Mouse (Mus musculus) midbrain, postnatal 0 days (tissue): Measurements from ENCODE around the gene Vars2. TPM values are rescaled to one million over a fixed set of nuclear protein-coding genes. Genes with fewer than 3 reads are reported as not detected.

Source experiments
- ATAC-seq: fragments of 200-750 bp; cut with Nextera tagmentation; 2 replicates; pipeline ENCODE4 v1.8.0; 2017; ENCODE audit warnings: moderate number of reproducible peaks, mild to moderate bottlenecking, moderate TSS enrichment, moderate library complexity; ENCODE audit not compliant: low FRiP score
- DNase-seq: peaks from one replicate; pipeline ENCODE4 v3.0.0-alpha.2; 2015; ENCODE audit warnings: low spot score
- H3K27ac ChIP-seq: fragments of 300-500 bp; sonication (generic); 2 replicates; pipeline ENCODE4 v1.5.1; 2014; ENCODE audit warnings: low read depth, mild to moderate bottlenecking, low read length, mixed read lengths
- H3K27me3 ChIP-seq: fragments of 300-500 bp; sonication (generic); 2 replicates; pipeline ENCODE4 v1.6.1; 2014; ENCODE audit warnings: low read length, control low read depth, mixed read lengths; ENCODE audit not compliant: insufficient read depth
- H3K36me3 ChIP-seq: fragments of 300-500 bp; sonication (generic); 2 replicates; pipeline ENCODE4 v1.6.1; 2014; ENCODE audit warnings: low read length, control low read depth, mixed read lengths; ENCODE audit not compliant: insufficient read depth
- H3K4me1 ChIP-seq: fragments of 300-500 bp; sonication (generic); 2 replicates; pipeline ENCODE4 v1.6.1; 2014; ENCODE audit warnings: mild to moderate bottlenecking, control low read depth, antibody characterized with exemption, low read length, mixed read lengths; ENCODE audit not compliant: insufficient read depth
- H3K4me2 ChIP-seq: fragments of 300-500 bp; sonication (generic); 2 replicates; pipeline ENCODE4 v1.6.1; 2014; ENCODE audit warnings: low read depth, mild to moderate bottlenecking, low read length, mixed read lengths; ENCODE audit not compliant: poor library complexity, severe bottlenecking
- H3K4me3 ChIP-seq: fragments of 300-500 bp; sonication (generic); 2 replicates; pipeline ENCODE4 v1.5.1; 2014; ENCODE audit warnings: low read depth, mild to moderate bottlenecking, low read length, moderate library complexity
- H3K9ac ChIP-seq: fragments of 300-500 bp; sonication (generic); replicated peaks from 2 replicates; pipeline ENCODE4 v1.6.1; 2014; ENCODE audit warnings: mild to moderate bottlenecking, low read length, moderate library complexity, mixed read lengths; ENCODE audit not compliant: poor library complexity, severe bottlenecking
- H3K9me3 ChIP-seq: fragments of 300-500 bp; sonication (generic); 2 replicates; pipeline ENCODE4 v1.6.1; 2016; ENCODE audit warnings: low read length, control low read depth
- CTCF ChIP-seq: IDR thresholded peaks from 2 replicates; pipeline ENCODE4 v1.5.1; 2016; ENCODE audit warnings: antibody characterized with exemption, mild to moderate bottlenecking
- WGBS: fragments of 180-500 bp; shearing (Covaris S2); extraction: QIAGEN DNeasy Blood & Tissue Kit; methylation state at CpG from one replicate; pipeline ENCODE4 v1.1.7; 2014; 5-methylcytosine and 5-hydroxymethylcytosine counted together
- polyA plus RNA-seq: library from polyadenylated mRNA; unstranded; fragments of >200 nt; fragmentation: Nextera tagmentation; extraction: Ambion mirVana; gene quantifications from 2 replicates; pipeline ENCODE4 v1.2.1, GENCODE M21; 2015
- total RNA-seq: library from RNA; depleted of rRNA; stranded (reverse); fragments of >200 nt; gene quantifications from 2 replicates; pipeline ENCODE4 v1.2.3, GENCODE M21; 2014

Gene Vars2
- total and polyA plus RNA-seq, 2 experiments from 2014 or later = 15.9 to 49.2 TPM

GRCm38 (mm10) chr17:35689936-35690645 is 22.7 kb upstream of the Vars2 start:
- Histone ChIP-seq H3K9ac (no peak overlapping the region; the same call in 1 of the 2 replicates), H3K27me3 (no peaks in the 10 kb centered on the region), H3K27ac (no peak overlapping the region), H3K9me3 (no peaks in the 10 kb centered on the region), H3K4me2 (no peak overlapping the region), H3K36me3 (peaks cover 74% of the 10 kb centered on the region), H3K4me3 (no peak overlapping the region), H3K4me1 (no peaks in the 10 kb centered on the region)
- no peak for DNase-seq
- no peak for TF ChIP-seq CTCF
- 90% methylated on average over 18 of the region's 18 CpGs for WGBS
- ATAC-seq = no peak

GRCm38 (mm10) chr17:35688347-35689175 is 21.2 kb upstream of the Vars2 start:
- Histone ChIP-seq H3K36me3 (peaks cover 79% of the 10 kb centered on the region), H3K4me1 (no peaks in the 10 kb centered on the region), H3K4me2 (no peak overlapping the region), H3K9me3 (no peaks in the 10 kb centered on the region), H3K27me3 (no peaks in the 10 kb centered on the region), H3K9ac (no peak overlapping the region), H3K27ac (no peak overlapping the region), H3K4me3 (no peak overlapping the region)
- no peak for DNase-seq
- 91% methylated on average over 25 of the region's 25 CpGs for WGBS
- no peak for ATAC-seq
- no peak; the same call in 1 of the 2 replicates for TF ChIP-seq CTCF

GRCm38 (mm10) chr17:35685061-35685460 is 17.7 kb upstream of the Vars2 start:
- Histone ChIP-seq H3K9ac (no peak overlapping the region; the same call in 1 of the 2 replicates), H3K4me2 (no peak overlapping the region), H3K36me3 (peaks cover 64% of the 10 kb centered on the region), H3K9me3 (no peaks in the 10 kb centered on the region), H3K4me1 (no peaks in the 10 kb centered on the region), H3K27me3 (no peaks in the 10 kb centered on the region), H3K27ac (peak overlapping the region; percentile 63), H3K4me3 (no peak overlapping the region)
- peak; percentile 60 for DNase-seq
- TF ChIP-seq CTCF = no peak
- 0 out of 2 replicates have a peak, but pooled peaks have one; percentile 28 for ATAC-seq
- WGBS = 35% methylated on average over 9 of the region's 9 CpGs

- Histone ChIP-seq H3K27me3 (no peaks in the 10 kb centered on the region), H3K36me3 (peaks cover 37% of the 10 kb centered on the region), H3K4me3 (no peak overlapping the region), H3K9me3 (no peaks in the 10 kb centered on the region), H3K4me2 (no peak overlapping the region), H3K9ac (no peak overlapping the region), H3K27ac (no peak overlapping the region), H3K4me1 (no peaks in the 10 kb centered on the region)
- WGBS = 82% methylated on average over 13 of the region's 13 CpGs
- TF ChIP-seq CTCF = no peak
- ATAC-seq = no peak
- no peak for DNase-seq
Measured at GRCm38 (mm10) chr17:35681986-35682385, 14.6 kb upstream of the Vars2 start.

GRCm38 (mm10) chr17:35680591-35680990 is 13.2 kb upstream of the Vars2 start:
- H3K4me2 ChIP-seq = no peak overlapping the region
- H3K27me3 ChIP-seq = no peaks in the 10 kb centered on the region
- TF ChIP-seq CTCF = no peak
- H3K9me3 ChIP-seq = no peaks in the 10 kb centered on the region
- H3K36me3 ChIP-seq = peaks cover 25% of the 10 kb centered on the region
- H3K9ac ChIP-seq = no peak overlapping the region
- no peak for ATAC-seq
- 40% methylated on average over 6 of the region's 6 CpGs for WGBS
- H3K4me1 ChIP-seq = no peaks in the 10 kb centered on the region
- no peak for DNase-seq
- H3K4me3 ChIP-seq = no peak overlapping the region
- no peak overlapping the region for H3K27ac ChIP-seq
